Mouse (Mus musculus) thymus, adult 2 months (tissue): ENCODE measurements around the gene Rab7b.

Source experiments
- CTCF ChIP-seq: fragments of 200-500 bp; IDR thresholded peaks from 2 replicates; pipeline ENCODE4 v1.5.1; 2012; ENCODE audit warnings: mild to moderate bottlenecking, control low read depth, low read length, moderate library complexity, borderline replicate concordance; ENCODE audit not compliant: control insufficient read depth, poor library complexity, insufficient read depth; ENCODE audit errors: extremely low read depth
- POLR2A ChIP-seq: fragments of 200-500 bp; IDR thresholded peaks from 2 replicates; pipeline ENCODE4 v1.6.1; 2012; ENCODE audit warnings: mild to moderate bottlenecking, low read length, control low read depth, moderate library complexity; ENCODE audit not compliant: control insufficient read depth, poor library complexity, insufficient read depth; ENCODE audit errors: extremely low read depth

DNA sequence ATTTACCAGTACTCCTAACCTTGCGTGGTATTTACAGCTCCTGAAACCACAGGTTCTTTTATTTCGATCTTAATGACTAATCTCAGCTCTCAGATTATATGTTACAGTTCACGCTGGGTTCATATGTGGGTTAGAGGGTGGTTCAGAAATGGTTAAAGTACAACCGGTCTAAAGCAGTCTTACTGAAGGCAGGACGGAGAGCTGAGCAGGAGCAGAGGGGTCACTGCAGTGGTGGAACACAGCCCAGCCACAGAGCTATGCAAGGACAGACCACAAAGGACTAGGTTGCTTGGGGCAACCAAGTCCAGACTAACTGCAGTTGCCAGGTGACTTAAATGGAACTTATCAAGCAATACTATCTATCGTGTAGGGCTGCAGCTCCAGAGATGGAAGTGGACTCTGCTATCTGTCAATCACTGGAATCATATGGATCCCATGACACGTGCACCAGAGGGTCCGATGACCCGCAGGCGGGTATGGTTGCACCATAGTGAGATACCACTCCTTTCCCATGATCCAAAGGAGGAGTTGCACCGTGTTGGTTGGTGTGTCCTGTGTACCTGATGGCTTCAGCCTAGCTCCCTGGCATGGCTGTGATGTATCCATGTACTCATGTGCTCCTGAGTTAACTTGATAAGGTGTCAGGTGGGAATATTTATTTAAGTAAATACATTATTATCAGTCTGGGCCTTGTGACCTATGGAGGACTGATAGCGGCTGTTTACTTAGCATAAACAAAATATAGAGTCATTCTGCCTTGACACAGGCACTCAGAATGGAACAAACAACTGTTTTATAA lies 42.3 kb downstream of the Rab7b start:
- TF ChIP-seq CTCF (no peak), POLR2A (no peak)
